Mouse (Mus musculus) adrenal gland, adult 18-20 months (tissue): ENCODE results near the gene Hist1h4f. TPM values are rescaled to one million over a fixed set of nuclear protein-coding genes. Genes with fewer than 3 reads are reported as not detected.

ENCODE experiments used
- DNase-seq, 2 experiments: peaks; one replicate each; pipeline ENCODE4 v3.0.0; 2021 to 2022; ENCODE audit warnings: low spot score in 2 of 2
- microRNA-seq, 2 experiments: library from miRNA; unstranded; fragments of <30 nt; microRNA quantifications; one replicate each; pipeline ENCODE4 v1.2.0; 2021; ENCODE audit warnings: borderline number of aligned reads in 2 of 2
- total RNA-seq, 2 experiments: library from RNA; stranded (reverse); gene quantifications; 1 replicate in 1 of 2; 2 replicates in 1 of 2; pipeline ENCODE4 v1.2.3; 2021

The Hist1h4f gene
- total RNA-seq, 2 experiments from 2014 or later: 32.5 to 41.1 TPM

DNA sequence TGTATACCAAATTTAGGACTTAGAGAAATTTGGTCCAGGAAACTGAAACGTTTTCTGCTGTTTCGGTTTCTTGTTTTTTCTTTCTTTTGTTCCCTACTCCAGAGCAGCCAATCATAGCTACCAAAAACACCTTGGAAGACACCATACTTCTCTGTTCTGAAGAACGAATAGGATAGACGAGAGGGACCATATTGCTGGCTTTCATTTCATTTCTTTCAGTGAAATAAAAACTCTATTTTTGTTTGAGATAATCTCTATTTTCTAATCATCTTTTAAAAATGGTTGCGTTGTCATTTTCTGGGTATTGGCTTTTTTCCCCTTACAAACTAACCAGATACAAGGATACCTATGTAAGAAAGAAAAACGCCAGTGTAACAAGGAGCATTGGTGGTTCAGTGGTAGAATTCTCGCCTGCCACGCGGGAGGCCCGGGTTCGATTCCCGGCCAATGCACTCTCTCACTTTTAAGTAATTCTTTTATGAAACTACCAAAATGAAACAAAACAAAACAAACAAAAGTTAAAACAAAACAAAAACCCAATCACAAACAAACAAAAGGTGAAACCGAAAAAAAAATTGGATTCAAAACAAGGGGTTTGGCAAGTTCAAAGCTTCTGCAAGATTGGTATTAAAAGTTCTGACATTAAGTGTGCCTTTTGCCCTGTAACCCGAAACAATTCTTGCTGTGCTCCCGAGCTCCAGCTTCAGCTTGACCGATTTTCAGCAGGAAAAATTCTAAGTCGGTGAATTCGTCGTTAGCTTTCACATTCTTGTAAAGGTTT is 34.4 kb downstream of the Hist1h4f start:
- DNase-seq: peak; percentile 74 to 76

DNA sequence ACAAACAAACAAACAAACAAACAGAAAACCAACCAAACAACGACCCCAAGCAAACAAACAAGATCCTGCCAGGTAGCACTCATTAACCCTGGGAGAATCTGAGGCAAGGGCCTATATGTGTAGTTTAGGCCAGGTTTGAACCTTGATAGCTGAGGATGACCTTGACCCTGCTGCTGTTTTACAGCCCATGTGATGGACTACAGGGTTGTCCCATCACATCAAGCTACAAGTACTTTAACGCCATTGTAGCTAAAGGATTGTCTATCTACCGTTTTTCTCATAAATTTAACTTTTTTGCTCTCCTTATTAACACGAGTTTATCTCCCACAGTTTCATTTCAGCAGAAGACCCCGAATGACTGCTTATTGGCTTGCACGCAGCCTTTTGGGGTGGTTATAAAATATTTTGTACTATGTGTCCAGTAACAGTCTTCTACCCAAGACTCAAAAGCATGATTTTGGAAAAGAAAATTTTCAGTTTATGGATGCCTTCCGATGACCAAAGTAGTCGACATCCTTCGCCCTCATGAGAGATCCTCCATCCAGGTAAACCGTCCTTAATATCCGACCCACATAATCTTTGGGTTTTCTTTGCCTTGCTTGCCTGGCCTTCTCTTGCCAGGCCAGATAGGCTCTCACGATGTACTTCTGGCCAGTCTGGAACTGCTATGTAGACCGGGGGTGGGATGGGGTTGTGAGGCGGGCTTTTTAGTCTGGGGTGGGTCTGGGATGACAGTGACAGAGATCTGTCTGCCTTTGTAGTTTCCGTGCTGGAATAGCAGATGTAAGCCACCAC is 35.4 kb downstream of the Hist1h4f start:
- no peak for DNase-seq

DNA sequence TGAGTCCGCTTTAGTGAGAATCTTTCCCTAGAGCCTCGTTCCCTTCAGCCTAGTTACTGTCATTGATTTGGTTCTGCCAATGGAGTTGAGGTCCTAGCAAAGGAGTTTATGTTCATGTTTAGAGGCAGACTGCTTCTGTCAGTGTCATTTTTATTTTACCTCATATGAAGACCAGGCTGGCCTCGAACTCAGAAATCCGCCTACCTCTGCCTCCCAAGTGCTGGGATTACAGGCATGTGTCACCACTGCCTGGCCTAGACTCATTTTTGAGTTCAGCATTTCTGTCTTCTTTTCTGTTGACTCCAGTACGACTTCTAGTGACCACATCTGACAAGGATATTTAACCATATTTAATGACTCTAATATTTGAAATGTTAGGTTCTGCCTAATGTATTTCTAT is 36.2 kb downstream of the Hist1h4f start:
- DNase-seq: no peak

DNA sequence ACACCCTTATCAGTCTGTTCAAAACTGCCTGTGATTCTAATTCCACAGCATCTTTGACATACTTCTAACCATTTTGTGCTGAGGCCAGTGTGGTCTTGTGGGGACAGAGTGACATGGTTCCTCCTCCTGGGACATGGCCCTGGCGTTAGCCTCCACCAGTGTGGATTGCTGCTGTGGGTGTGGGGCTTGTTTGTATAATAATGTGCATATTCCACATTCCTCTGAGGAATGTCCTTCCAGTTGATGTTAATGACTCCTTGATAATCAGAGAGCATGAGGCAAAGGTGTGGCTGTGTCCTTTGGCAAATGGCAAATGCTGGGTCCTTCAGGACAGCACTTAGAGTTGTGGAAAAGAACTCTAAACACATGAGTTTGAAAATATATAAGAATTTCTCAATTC is 37.9 kb downstream of the Hist1h4f start:
- DNase-seq: no peak

DNA sequence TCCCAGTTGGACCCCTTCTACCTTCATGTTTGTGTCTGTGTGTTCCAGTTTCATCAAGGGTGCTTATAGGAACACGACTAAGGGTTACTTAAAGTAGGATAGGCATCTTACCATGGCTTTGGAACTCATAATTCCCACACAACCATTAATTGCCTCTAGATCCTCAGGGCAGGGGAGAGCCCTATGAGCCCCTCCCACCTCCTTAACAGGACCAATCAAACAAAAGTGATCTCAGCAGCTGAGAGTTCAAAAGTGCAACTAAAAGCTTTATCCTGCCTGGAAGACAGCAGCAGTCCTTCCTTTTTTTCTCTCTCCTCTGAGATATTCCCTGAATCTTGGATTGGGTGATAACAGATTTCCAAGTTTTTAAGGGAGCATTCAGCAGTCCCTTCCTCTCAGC is 41.3 kb downstream of the Hist1h4f start:
- DNase-seq: no peak

DNA sequence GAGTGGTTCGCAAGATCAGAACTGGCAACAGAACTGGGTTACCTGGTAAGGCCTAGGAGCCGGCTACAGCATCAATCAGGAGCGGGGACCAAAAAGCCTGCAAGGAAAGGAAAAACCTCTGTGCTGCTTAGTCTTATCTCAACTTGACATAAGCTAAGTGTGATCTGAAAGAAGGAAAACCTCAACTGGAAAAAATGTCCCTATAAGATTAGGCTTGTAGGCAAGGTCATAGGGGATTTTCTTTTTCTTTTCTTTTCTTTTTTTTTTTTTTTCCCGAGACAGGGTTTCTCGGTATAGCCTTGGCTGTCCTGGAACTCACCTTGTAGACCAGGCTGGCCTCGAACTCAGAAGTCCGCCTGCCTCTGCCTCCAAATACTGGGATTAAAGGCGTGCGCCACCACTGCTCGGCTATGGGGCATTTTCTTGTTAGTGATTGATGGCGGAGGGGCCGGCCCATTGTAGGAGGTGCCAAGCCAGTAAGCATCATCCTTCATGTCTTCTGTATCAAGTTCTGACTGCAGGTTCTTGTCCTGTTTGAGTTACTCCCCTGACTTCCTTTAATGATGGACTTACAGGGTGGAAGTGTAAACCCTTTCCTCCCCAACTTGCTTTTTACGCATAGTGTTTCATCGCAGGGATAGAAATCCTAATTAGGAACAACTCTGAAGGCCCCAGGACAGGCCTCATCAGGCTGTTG is 44.5 kb downstream of the Hist1h4f start:
- DNase-seq: no peak

DNA sequence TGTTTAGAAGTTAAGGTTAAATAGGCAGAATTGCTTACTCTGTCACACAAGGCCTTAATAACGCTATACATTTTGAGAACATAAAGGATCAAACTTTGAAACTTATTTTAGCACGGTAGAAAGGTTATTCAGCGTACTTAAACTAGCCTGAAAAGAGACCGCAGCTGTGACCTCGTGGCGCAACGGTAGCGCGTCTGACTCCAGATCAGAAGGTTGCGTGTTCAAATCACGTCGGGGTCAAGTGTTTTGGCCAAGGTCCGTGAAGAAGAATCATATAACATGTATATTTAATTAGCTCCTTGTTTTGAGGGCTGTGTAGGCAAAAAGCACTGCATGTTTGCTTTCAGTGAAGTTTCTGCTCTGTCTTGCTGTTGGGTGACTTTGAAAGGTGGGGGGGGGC is 45.1 kb downstream of the Hist1h4f start:
- DNase-seq: peak; percentile 49 to 74

DNA sequence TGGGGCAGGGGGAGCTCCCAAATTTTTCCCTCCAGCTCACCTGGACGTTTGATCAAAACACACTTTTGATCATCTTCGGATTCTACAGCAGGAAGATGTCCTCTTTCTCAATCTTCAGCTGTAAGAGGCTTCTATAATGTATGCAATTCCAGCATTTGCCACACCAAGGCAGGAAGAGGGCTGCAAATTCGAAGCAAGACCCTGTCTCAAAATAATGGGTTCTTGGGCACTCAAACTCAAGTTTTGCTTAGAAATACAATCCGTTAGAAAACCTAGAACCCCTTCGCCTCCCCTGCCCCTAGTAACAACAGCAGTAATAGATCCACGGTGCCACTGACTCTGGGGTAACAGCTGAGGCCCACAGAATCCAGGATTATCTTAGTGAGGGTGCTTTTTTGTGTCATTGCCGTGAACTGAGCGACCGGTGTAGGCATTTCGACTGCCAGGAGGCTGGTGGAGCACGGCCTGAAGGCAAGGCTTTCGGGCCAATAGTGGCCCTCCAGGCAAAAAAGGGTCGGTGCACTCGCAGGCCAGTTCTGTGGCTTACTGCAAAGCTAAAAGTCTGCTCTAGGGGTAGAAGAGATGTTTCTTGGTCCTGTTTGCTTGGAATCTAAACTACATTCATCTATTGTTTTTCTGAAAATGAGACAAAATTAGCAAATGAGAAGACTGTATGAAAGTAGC is 45.6 kb downstream of the Hist1h4f start:
- DNase-seq: no peak

DNA sequence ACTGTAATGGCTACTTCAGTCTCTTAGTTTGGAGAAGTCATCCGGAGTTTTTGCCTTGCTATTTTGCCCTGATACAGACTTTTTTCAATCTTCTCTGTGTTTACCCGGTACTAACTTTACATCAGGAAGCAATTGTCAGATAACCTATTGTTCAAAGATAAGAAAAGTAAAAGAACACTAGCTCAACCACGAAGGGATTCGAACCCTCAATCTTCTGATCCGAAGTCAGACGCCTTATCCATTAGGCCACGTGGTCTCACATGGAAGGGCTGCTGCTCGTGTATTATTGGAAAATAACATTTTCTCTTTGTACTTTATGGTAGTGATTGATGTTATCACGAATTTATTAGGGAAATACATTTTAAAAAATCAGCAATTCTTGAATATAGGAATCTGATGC is 47.7 kb downstream of the Hist1h4f start:
- DNase-seq: peak in 1 of 2 experiments; percentile 70

DNA sequence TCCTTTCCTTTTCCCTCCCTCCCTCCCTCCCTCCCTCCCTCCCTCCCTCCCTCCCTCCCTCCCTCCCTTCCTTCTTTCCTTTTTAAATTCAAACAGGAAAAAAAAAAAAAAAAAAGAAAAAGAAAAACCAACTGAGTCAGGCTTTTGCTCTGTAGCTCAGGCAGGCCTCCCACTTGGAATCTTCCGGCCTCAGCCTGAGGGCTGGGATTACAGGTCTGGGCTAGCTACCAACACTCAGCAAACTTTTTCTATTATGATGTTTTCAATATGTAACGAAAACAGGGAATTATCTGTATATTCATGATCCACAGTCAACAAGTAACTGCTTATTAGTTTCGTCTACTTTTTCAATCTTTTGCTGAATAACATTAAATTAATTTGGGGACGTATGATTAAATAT is 48.5 kb downstream of the Hist1h4f start:
- no peak for DNase-seq

DNA sequence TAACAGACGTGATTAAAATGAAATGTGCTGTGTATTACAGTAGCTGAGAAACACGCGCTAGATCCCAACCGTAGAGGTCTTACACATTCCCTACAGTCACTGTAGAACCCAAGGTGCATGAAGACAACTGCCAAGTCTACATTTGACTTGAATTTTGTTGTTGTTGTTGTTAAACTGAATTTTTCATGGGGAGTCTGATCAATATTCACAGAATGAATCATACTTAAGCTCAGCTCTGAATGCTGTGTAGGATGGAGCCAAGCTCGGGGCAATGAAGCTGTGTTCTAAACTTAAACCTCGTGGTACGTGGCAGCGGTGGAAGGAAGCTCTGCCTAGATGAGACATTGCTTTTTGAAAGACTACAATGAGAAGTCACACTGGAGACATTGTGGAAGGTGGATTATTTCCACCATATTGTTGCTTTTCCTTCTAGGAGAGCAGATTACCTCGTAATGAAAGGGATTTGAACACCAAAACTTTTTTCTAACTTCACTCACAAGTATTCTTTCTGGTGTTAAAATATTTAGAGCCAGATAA is 49.3 kb downstream of the Hist1h4f start:
- DNase-seq: no peak

DNA sequence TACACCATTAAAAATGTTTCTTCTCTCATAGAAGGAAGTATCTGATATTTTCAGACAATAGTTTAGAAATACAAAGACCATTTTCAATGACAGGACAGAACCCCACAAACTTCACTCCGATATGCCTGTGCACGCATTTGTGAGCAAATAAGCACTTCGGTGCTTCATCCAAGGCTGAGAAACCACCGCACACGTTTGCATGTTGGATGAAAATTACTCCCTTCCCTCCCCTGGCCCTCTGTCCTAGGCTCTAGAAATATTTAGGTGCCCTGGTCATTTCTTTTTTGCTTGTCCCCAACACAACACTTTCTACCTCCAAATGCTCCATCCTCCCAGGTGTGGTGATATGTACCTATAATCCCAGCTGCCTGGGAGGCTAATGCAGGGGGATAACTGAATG is 49.9 kb downstream of the Hist1h4f start:
- DNase-seq: no peak

Small RNAs within 50 kb of the gene (microRNA-seq; reads per million reads assigned to microRNA genes)
- gene Gm44297 (0 reads per million in 2 experiments), gene Gm44359 (0 reads per million in 2 experiments), gene Gm44394 (0 reads per million in 2 experiments), gene n-TStga1 (0.95 to 1.2 reads per million in 2 experiments)

Other genes starting within 250 kb of the Hist1h4f start
- gene Zfp322a, start 182.4 kb downstream of the Hist1h4f start, total RNA-seq: 10 to 100 TPM; 15.0 to 18.5 TPM
- gene Abt1, start 127.8 kb downstream of the Hist1h4f start, total RNA-seq: 1 to 10 TPM; 7.9 to 8.4 TPM
- gene Btn1a1, start 85.7 kb downstream of the Hist1h4f start, total RNA-seq: under 1 TPM in 1 of 2 experiments, not detected in 1; 0.10 TPM
- gene Btn2a2, start 62.8 kb downstream of the Hist1h4f start, total RNA-seq: not detected
- 100 to 1,000 TPM; 400 to 445 TPM for gene Hist1h4h, start 20.6 kb downstream of the Hist1h4f start, total RNA-seq
- gene Hist1h2af, start 17.7 kb downstream of the Hist1h4f start, total RNA-seq: 10 to 100 TPM in 1 of 2 experiments, 1 to 10 TPM in 1; 8.5 to 12.6 TPM
- 1 to 10 TPM; 3.8 to 4.7 TPM for gene Hist1h3g, start 16.2 kb downstream of the Hist1h4f start, total RNA-seq
- gene Hist1h2bh, start 8.3 kb downstream of the Hist1h4f start, total RNA-seq: 1 to 10 TPM; 1.8 to 2.2 TPM
- gene Hist1h3f, start 7.6 kb downstream of the Hist1h4f start, total RNA-seq: 10 to 100 TPM; 12.6 to 12.7 TPM
- 1 to 10 TPM; 1.5 to 1.6 TPM for gene Hist1h1d, start 1.6 kb upstream of the Hist1h4f start, total RNA-seq
- 10 to 100 TPM; 31.7 to 35.9 TPM for gene Hist1h3e, start 10.7 kb upstream of the Hist1h4f start, total RNA-seq
- gene Hist1h2ae, start 19.6 kb upstream of the Hist1h4f start, total RNA-seq: 1 to 10 TPM; 2.9 to 3.8 TPM
- 10 to 100 TPM; 54.4 to 56.8 TPM for gene Hist1h2bg, start 19.7 kb upstream of the Hist1h4f start, total RNA-seq
- gene Hist1h2bf, start 22.5 kb upstream of the Hist1h4f start, total RNA-seq: 10 to 100 TPM; 15.9 to 21.9 TPM
- 1 to 10 TPM; 5.6 to 6.1 TPM for gene Hist1h2ad, start 22.7 kb upstream of the Hist1h4f start, total RNA-seq
- 1 to 10 TPM; 3.2 to 3.9 TPM for gene Hist1h3d, start 24.1 kb upstream of the Hist1h4f start, total RNA-seq
- gene Hist1h4d, start 29.9 kb upstream of the Hist1h4f start, total RNA-seq: 100 to 1,000 TPM; 125 to 153 TPM
- 10 to 100 TPM in 1 of 2 experiments, 1 to 10 TPM in 1; 9.3 to 13.3 TPM for gene Hist1h2be, start 69.5 kb upstream of the Hist1h4f start, total RNA-seq
- gene Hist1h1e, start 70.9 kb upstream of the Hist1h4f start, total RNA-seq: 10 to 100 TPM; 33.6 to 39.8 TPM
- gene Hist1h2ac, start 132.3 kb upstream of the Hist1h4f start, total RNA-seq: 1 to 10 TPM; 2.0 to 2.2 TPM
- gene Hist1h2bc, start 132.6 kb upstream of the Hist1h4f start, total RNA-seq: 100 to 1,000 TPM; 115 to 172 TPM
- not detected for gene Hist1h1t, start 144.2 kb upstream of the Hist1h4f start, total RNA-seq
- gene Hist1h4c, start 146.8 kb upstream of the Hist1h4f start, total RNA-seq: 10 to 100 TPM; 79.0 to 94.6 TPM
- 10 to 100 TPM; 33.3 to 45.6 TPM for gene Hfe, start 159.2 kb upstream of the Hist1h4f start, total RNA-seq
- gene Hist1h1c, start 187.2 kb upstream of the Hist1h4f start, total RNA-seq: 100 to 1,000 TPM; 157 to 187 TPM
- 1 to 10 TPM; 4.6 to 5.4 TPM for gene Hist1h3c, start 194.0 kb upstream of the Hist1h4f start, total RNA-seq
- gene Hist1h2bb, start 195.1 kb upstream of the Hist1h4f start, total RNA-seq: 10 to 100 TPM; 16.2 to 17.9 TPM
- gene Hist1h2ab, start 199.5 kb upstream of the Hist1h4f start, total RNA-seq: 10 to 100 TPM; 19.4 to 19.5 TPM
- gene Hist1h3b, start 200.6 kb upstream of the Hist1h4f start, total RNA-seq: 10 to 100 TPM; 16.4 to 23.4 TPM
- 10 to 100 TPM; 61.2 to 90.4 TPM for gene Hist1h4b, start 205.4 kb upstream of the Hist1h4f start, total RNA-seq
- 10 to 100 TPM; 21.6 to 23.4 TPM for gene Hist1h4a, start 209.6 kb upstream of the Hist1h4f start, total RNA-seq
- gene Hist1h3a, start 210.7 kb upstream of the Hist1h4f start, total RNA-seq: 10 to 100 TPM; 18.1 to 28.1 TPM
- gene Hist1h1a, start 212.0 kb upstream of the Hist1h4f start, total RNA-seq: 10 to 100 TPM in 1 of 2 experiments, 1 to 10 TPM in 1; 7.1 to 14.2 TPM
- not detected for gene Trim38, start 218.3 kb upstream of the Hist1h4f start, total RNA-seq